Mouse (Mus musculus) small intestine, adult 2 months (tissue): Measurements from ENCODE around the gene Treml2. TPM values are rescaled to one million over a fixed set of nuclear protein-coding genes. Genes with fewer than 3 reads are reported as not detected.

Experiments used
- H3K27ac ChIP-seq: fragments of 200-500 bp; 2 replicates; pipeline ENCODE4 v1.5.1; 2012; ENCODE audit warnings: low read depth, low read length, control low read depth, inconsistent platforms; ENCODE audit not compliant: insufficient read depth
- H3K27me3 ChIP-seq: fragments of 200-500 bp; 2 replicates; pipeline ENCODE4 v1.6.1; 2012; ENCODE audit warnings: mild to moderate bottlenecking, moderate library complexity, low read length, inconsistent platforms; ENCODE audit not compliant: control insufficient read depth, insufficient read depth
- H3K36me3 ChIP-seq: fragments of 200-500 bp; 2 replicates; pipeline ENCODE4 v1.6.1; 2012; ENCODE audit warnings: mild to moderate bottlenecking, low read length, control low read depth, inconsistent platforms; ENCODE audit not compliant: control insufficient read depth, insufficient read depth
- H3K4me1 ChIP-seq: fragments of 200-500 bp; 2 replicates; pipeline ENCODE4 v1.6.1; 2012; ENCODE audit warnings: low read length, inconsistent platforms, mixed read lengths; ENCODE audit not compliant: control insufficient read depth, insufficient read depth, insufficient read length
- H3K4me3 ChIP-seq: fragments of 200-500 bp; 2 replicates; pipeline ENCODE4 v1.5.1; 2012; ENCODE audit warnings: low read depth, mild to moderate bottlenecking, control low read depth, inconsistent platforms, low read length, moderate library complexity
- CTCF ChIP-seq: fragments of 200-500 bp; IDR thresholded peaks from 2 replicates; pipeline ENCODE4 v1.5.1; 2012; ENCODE audit warnings: low read depth, mild to moderate bottlenecking, control low read depth, inconsistent platforms, low read length, moderate library complexity, mixed read lengths; ENCODE audit not compliant: insufficient replicate concordance, insufficient read length; ENCODE audit errors: extremely low read depth
- POLR2A ChIP-seq: fragments of 200-500 bp; IDR thresholded peaks from 2 replicates; pipeline ENCODE4 v1.6.1; 2012; ENCODE audit warnings: low read depth, mild to moderate bottlenecking, control low read depth, inconsistent platforms, low read length, moderate library complexity
- WGBS: fragments of 180-500 bp; shearing (Covaris S2); methylation state at CpG from one replicate; pipeline ENCODE4 v1.1.7; 2018; 5-methylcytosine and 5-hydroxymethylcytosine counted together
- polyA plus RNA-seq: library from polyadenylated mRNA; depleted of rRNA; stranded (reverse); fragments of >200 nt; gene quantifications from 2 replicates; pipeline ENCODE4 v1.2.3, GENCODE M21; 2012

Treml2 gene
- polyA plus RNA-seq, 1 experiment: 2.4 TPM

- WGBS: 24% methylated on average over 2 of the region's 2 CpGs
- H3K4me3 ChIP-seq: no peak overlapping the region
- no peaks in the 10 kb centered on the region for H3K27me3 ChIP-seq
- TF ChIP-seq POLR2A (no peak), CTCF (no peak)
- no peak overlapping the region for H3K27ac ChIP-seq
- H3K36me3 ChIP-seq: no peaks in the 10 kb centered on the region
- peaks cover 19% of the 10 kb centered on the region; the same call in 1 of the 2 replicates for H3K4me1 ChIP-seq
These were observed 33.2 kb upstream of the Treml2 start for GRCm38 (mm10) chr17:48266138-48266537.

DNA sequence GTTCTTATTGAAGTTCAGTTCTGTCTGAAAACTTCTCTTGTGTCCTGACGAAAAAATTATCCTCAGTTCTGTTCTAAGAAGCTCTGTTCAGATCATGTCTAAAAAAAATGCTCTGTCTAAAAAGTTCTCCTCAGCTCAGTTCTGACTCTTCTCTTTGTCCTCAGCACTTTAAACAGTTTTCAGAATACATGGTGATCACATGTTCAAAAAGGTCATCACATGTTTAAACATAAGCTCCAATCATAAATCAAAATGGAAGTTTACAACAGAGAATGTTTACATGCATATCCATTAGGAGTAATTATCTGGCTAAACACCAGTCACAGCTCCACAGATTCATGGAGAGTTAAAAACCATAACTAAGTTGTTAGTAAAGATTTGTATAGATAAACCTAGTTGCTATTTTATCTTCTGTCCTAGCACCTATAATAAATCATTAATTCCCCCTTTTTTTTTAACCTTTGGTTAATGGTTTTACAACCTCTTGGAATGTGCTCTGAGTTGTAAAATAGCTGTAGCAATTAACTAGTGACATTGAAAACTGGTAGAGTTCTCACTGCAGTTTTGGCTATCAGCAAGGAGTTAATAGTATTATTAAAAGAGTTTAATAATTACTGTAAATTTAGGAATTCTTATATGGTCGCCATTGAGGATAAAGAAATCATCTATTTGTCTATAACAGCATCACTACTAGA is 32.5 kb upstream of the Treml2 start:
- peaks cover 19% of the 10 kb centered on the region; the same call in 1 of the 2 replicates for H3K4me1 ChIP-seq
- no peaks in the 10 kb centered on the region for H3K27me3 ChIP-seq
- no peak overlapping the region for H3K27ac ChIP-seq
- H3K4me3 ChIP-seq: no peak overlapping the region
- 20% methylated on average over 2 of the region's 2 CpGs for WGBS
- no peaks in the 10 kb centered on the region for H3K36me3 ChIP-seq
- TF ChIP-seq CTCF: no peak

GRCm38 (mm10) chr17:48267591-48267990 is 31.7 kb upstream of the Treml2 start:
- H3K27ac ChIP-seq: no peak overlapping the region
- no peak for TF ChIP-seq CTCF
- TF ChIP-seq POLR2A: no peak
- no peaks in the 10 kb centered on the region for H3K36me3 ChIP-seq
- H3K27me3 ChIP-seq: no peaks in the 10 kb centered on the region
- peaks cover 23% of the 10 kb centered on the region; the same call in 1 of the 2 replicates for H3K4me1 ChIP-seq
- WGBS: 22% methylated on average over 1 of the region's 1 CpGs
- no peak overlapping the region for H3K4me3 ChIP-seq

DNA sequence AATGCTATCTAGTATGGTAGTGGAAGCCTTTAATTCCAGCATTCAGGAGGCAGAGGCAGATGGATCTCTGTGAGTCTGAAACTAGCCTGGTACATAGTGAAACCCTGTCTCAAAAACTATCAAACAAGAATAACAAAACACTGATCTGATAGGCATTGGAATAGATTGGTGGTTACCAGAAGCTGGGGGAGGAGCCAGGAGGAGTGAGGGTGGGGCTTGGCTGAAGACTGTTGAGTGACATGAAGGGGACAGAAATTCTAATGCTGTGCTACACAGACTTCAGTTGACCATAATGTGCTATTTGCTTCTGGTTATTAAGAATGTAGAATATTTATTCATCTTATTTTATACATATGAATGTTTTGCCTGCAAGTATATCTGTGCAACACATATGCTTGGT is 31.0 kb upstream of the Treml2 start:
- Histone ChIP-seq H3K4me3 (no peak overlapping the region), H3K27ac (no peak overlapping the region), H3K36me3 (no peaks in the 10 kb centered on the region), H3K27me3 (no peaks in the 10 kb centered on the region), H3K4me1 (peaks cover 25% of the 10 kb centered on the region; the same call in 1 of the 2 replicates)
- TF ChIP-seq POLR2A (no peak), CTCF (no peak)

GRCm38 (mm10) chr17:48269833-48270232 is 29.5 kb upstream of the Treml2 start:
- WGBS: 79% methylated on average over 4 of the region's 4 CpGs
- H3K4me3 ChIP-seq: no peak overlapping the region
- TF ChIP-seq POLR2A (no peak), CTCF (no peak)
- H3K27ac ChIP-seq: no peak overlapping the region
- H3K27me3 ChIP-seq: no peaks in the 10 kb centered on the region
- H3K4me1 ChIP-seq: peaks cover 14% of the 10 kb centered on the region; the same call in 1 of the 2 replicates
- H3K36me3 ChIP-seq: no peaks in the 10 kb centered on the region

- TF ChIP-seq CTCF (no peak), POLR2A (no peak)
- no peaks in the 10 kb centered on the region for H3K27me3 ChIP-seq
- H3K36me3 ChIP-seq: no peaks in the 10 kb centered on the region
- H3K4me1 ChIP-seq: peaks cover 14% of the 10 kb centered on the region; the same call in 1 of the 2 replicates
- no peak overlapping the region for H3K27ac ChIP-seq
- 49% methylated on average over 5 of the region's 5 CpGs for WGBS
- H3K4me3 ChIP-seq: no peak overlapping the region
These were observed 27.1 kb upstream of the Treml2 start for GRCm38 (mm10) chr17:48272158-48272557.

DNA sequence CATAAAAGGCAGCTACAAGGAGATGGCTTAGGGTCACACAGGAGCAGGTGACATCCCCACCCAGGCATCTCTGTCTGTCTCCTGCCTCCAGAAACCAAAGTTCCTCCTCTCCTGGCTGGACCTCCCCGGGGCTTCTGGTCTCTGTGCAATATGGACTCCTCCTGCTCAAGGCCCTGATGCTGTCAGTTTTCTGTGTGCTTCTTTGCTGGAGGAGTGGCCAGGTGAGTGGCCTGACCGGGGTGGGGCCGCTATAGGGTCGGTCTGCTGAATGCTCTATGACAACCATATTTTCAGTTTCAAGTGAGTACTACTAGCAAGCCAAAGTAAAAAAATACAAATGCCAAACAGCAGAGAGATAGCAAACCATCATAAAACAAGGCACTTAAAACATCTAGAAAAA is 26.7 kb upstream of the Treml2 start:
- Histone ChIP-seq H3K27ac (no peak overlapping the region), H3K4me1 (peaks cover 10% of the 10 kb centered on the region; the same call in 1 of the 2 replicates), H3K4me3 (no peak overlapping the region), H3K27me3 (no peaks in the 10 kb centered on the region), H3K36me3 (no peaks in the 10 kb centered on the region)
- no peak for TF ChIP-seq POLR2A
- TF ChIP-seq CTCF: no peak
- 35% methylated on average over 4 of the region's 4 CpGs for WGBS

DNA sequence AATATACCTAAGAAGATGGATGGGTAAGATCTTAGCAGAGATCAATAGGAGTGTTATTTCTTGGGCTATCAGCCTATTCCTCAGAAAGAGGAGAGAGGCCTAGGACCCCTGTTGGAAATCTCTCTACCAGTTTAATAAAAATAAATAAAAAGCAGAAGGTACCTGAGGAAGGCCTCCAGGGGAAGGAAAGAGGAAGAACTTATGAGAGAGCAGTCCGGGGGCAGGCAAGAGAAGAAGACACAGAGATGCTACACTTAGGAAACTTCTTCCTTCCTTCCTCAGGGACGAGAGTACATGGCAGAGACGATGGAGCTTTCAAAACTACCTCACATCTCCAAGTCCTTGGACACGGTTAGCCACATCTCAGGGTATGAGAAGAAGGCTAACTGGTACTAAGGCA is 25.2 kb upstream of the Treml2 start:
- 83% methylated on average over 4 of the region's 4 CpGs for WGBS
- no peaks in the 10 kb centered on the region for H3K36me3 ChIP-seq
- H3K4me1 ChIP-seq: peaks cover 9% of the 10 kb centered on the region; the same call in 1 of the 2 replicates
- H3K4me3 ChIP-seq: no peak overlapping the region
- H3K27ac ChIP-seq: no peak overlapping the region
- no peaks in the 10 kb centered on the region for H3K27me3 ChIP-seq
- no peak for TF ChIP-seq POLR2A
- TF ChIP-seq CTCF: no peak
